Mouse (Mus musculus) layer of hippocampus, postnatal 10 days (tissue): ENCODE data around the gene Dennd1a. TPM values are rescaled to one million over a fixed set of nuclear protein-coding genes. Genes with fewer than 3 reads are reported as not detected.
A peak's percentile ranks its signal among the peaks of the same experiment; 100 is the strongest.

ENCODE experiments used
- DNase-seq, 2 experiments: peaks; one replicate each; pipeline ENCODE4 v3.0.0; 2021; ENCODE audit warnings: low spot score in 2 of 2
- total RNA-seq, 2 experiments: library from RNA; stranded (reverse); gene quantifications; 2 replicates each; pipeline ENCODE4 v1.2.3; 2021

Dennd1a gene
- total RNA-seq, 2 experiments from 2014 or later: 71.8 to 72.8 TPM

- no peak for DNase-seq
These were observed 378.9 kb downstream of the Dennd1a start for GRCm38 (mm10) chr2:37908296-37908695.

- DNase-seq: no peak
These were observed 380.9 kb downstream of the Dennd1a start for GRCm38 (mm10) chr2:37906261-37906660.

GRCm38 (mm10) chr2:37903286-37903685 lies 383.9 kb downstream of the Dennd1a start:
- peak; percentile 38 to 56 for DNase-seq

GRCm38 (mm10) chr2:37883214-37883613 lies 404.0 kb downstream of the Dennd1a start:
- no peak for DNase-seq

GRCm38 (mm10) chr2:37881262-37881913 lies 405.8 kb downstream of the Dennd1a start:
- no peak for DNase-seq

- DNase-seq: no peak
These were observed 407.5 kb downstream of the Dennd1a start for GRCm38 (mm10) chr2:37879697-37880096.

- no peak for DNase-seq
These were observed 414.4 kb downstream of the Dennd1a start for GRCm38 (mm10) chr2:37872791-37873190.

- no peak for DNase-seq
These were observed 417.6 kb downstream of the Dennd1a start for GRCm38 (mm10) chr2:37869628-37870027.

- DNase-seq: no peak
These were observed 419.8 kb downstream of the Dennd1a start for GRCm38 (mm10) chr2:37867387-37867786.

- DNase-seq: no peak
These were observed 429.7 kb downstream of the Dennd1a start for GRCm38 (mm10) chr2:37857472-37857871.

GRCm38 (mm10) chr2:37856955-37857354 lies 430.2 kb downstream of the Dennd1a start:
- no peak for DNase-seq

- peak in 1 of 2 experiments; percentile 22 for DNase-seq
These were observed 432.0 kb downstream of the Dennd1a start for GRCm38 (mm10) chr2:37855226-37855625.

GRCm38 (mm10) chr2:37853878-37854435 lies 433.2 kb downstream of the Dennd1a start:
- DNase-seq: no peak

GRCm38 (mm10) chr2:37850626-37851025 lies 436.6 kb downstream of the Dennd1a start:
- no peak for DNase-seq

GRCm38 (mm10) chr2:37849357-37849756 lies 437.8 kb downstream of the Dennd1a start:
- DNase-seq: no peak

GRCm38 (mm10) chr2:37842719-37843118 lies 444.5 kb downstream of the Dennd1a start:
- DNase-seq: peak; percentile 29 to 36

GRCm38 (mm10) chr2:37842151-37842569 lies 445.0 kb downstream of the Dennd1a start:
- DNase-seq: no peak

GRCm38 (mm10) chr2:37839922-37840321 lies 447.3 kb downstream of the Dennd1a start:
- DNase-seq: no peak

GRCm38 (mm10) chr2:37838202-37838984 lies 448.8 kb downstream of the Dennd1a start:
- DNase-seq: no peak

GRCm38 (mm10) chr2:37837542-37837941 lies 449.6 kb downstream of the Dennd1a start:
- no peak for DNase-seq

- DNase-seq: no peak
These were observed 450.3 kb downstream of the Dennd1a start for GRCm38 (mm10) chr2:37836926-37837325.

GRCm38 (mm10) chr2:37832253-37832652 lies 454.9 kb downstream of the Dennd1a start:
- no peak for DNase-seq
